Mouse (Mus musculus) stomach, postnatal 0 days (tissue): ENCODE results near the gene Smoc1. TPM values are rescaled to one million over a fixed set of nuclear protein-coding genes. Genes with fewer than 3 reads are reported as not detected.

ENCODE experiments used
- ATAC-seq: fragments of 200-750 bp; cut with Nextera tagmentation; 2 replicates; pipeline ENCODE4 v1.8.0; 2017; ENCODE audit not compliant: low FRiP score, low TSS enrichment
- DNase-seq: peaks from one replicate; pipeline ENCODE4 v3.0.0-alpha.2; 2016; ENCODE audit warnings: low spot score
- H3K27ac ChIP-seq: fragments of 300-500 bp; sonication (generic); replicated peaks from 2 replicates; pipeline ENCODE4 v1.5.1; 2014; ENCODE audit warnings: mild to moderate bottlenecking, control low read depth
- H3K27me3 ChIP-seq: fragments of 300-500 bp; sonication (generic); 2 replicates; pipeline ENCODE4 v1.6.1; 2014; ENCODE audit warnings: low read length; ENCODE audit not compliant: control insufficient read depth, insufficient read depth
- H3K36me3 ChIP-seq: fragments of 300-500 bp; sonication (generic); 2 replicates; pipeline ENCODE4 v1.6.1; 2014; ENCODE audit warnings: low read length, mixed read lengths; ENCODE audit not compliant: control insufficient read depth, insufficient read depth
- H3K4me1 ChIP-seq: fragments of 300-500 bp; sonication (generic); replicated peaks from 2 replicates; pipeline ENCODE4 v1.6.1; 2014; ENCODE audit warnings: antibody characterized with exemption; ENCODE audit not compliant: control insufficient read depth, insufficient read depth
- H3K4me2 ChIP-seq: fragments of 300-500 bp; sonication (generic); replicated peaks from 2 replicates; pipeline ENCODE4 v1.6.1; 2014; ENCODE audit warnings: low read depth, mild to moderate bottlenecking, control low read depth, moderate library complexity
- H3K4me3 ChIP-seq: fragments of 300-500 bp; sonication (generic); 2 replicates; pipeline ENCODE4 v1.5.1; 2014; ENCODE audit warnings: low read depth, low read length, control low read depth
- H3K9ac ChIP-seq: fragments of 300-500 bp; sonication (generic); 2 replicates; pipeline ENCODE4 v1.6.1; 2014; ENCODE audit warnings: mild to moderate bottlenecking, low read length, control low read depth, mixed read lengths
- H3K9me3 ChIP-seq: fragments of 300-500 bp; sonication (generic); 2 replicates; pipeline ENCODE4 v1.6.1; 2016; ENCODE audit warnings: low read length; ENCODE audit not compliant: control insufficient read depth
- CTCF ChIP-seq: IDR thresholded peaks from 2 replicates; pipeline ENCODE4 v1.5.1; 2016; ENCODE audit warnings: antibody characterized with exemption, low read depth, mild to moderate bottlenecking, moderate library complexity
- EP300 ChIP-seq: optimal IDR thresholded peaks from 2 replicates; pipeline ENCODE3; 2016; ENCODE audit warnings: antibody characterized with exemption
- WGBS: fragments of 180-500 bp; shearing (Covaris S2); extraction: QIAGEN DNeasy Blood & Tissue Kit; methylation state at CpG from one replicate; pipeline ENCODE4 v1.1.7; 2014; 5-methylcytosine and 5-hydroxymethylcytosine counted together
- polyA plus RNA-seq: library from polyadenylated mRNA; unstranded; fragments of >200 nt; fragmentation: Nextera tagmentation; extraction: Ambion mirVana; gene quantifications from 2 replicates; pipeline ENCODE4 v1.2.1, GENCODE M21; 2015

Gene Smoc1
- polyA plus RNA-seq, 1 experiment from 2014 or later = 0.65 TPM

GRCm38 (mm10) chr12:80991806-80992205 is 34.8 kb upstream of the Smoc1 start:
- Histone ChIP-seq H3K36me3 (no peaks in the 10 kb centered on the region), H3K27ac (no peak overlapping the region), H3K27me3 (no peaks in the 10 kb centered on the region), H3K9me3 (no peaks in the 10 kb centered on the region), H3K4me3 (no peak overlapping the region), H3K9ac (no peak overlapping the region), H3K4me2 (no peak overlapping the region), H3K4me1 (no peaks in the 10 kb centered on the region)
- WGBS = 76% methylated on average over 10 of the region's 10 CpGs
- TF ChIP-seq CTCF (no peak), EP300 (no peak)
- DNase-seq (no peak), ATAC-seq (no peak)

- DNase-seq = no peak
- Histone ChIP-seq H3K4me2 (no peak overlapping the region), H3K4me1 (no peaks in the 10 kb centered on the region), H3K27ac (no peak overlapping the region), H3K27me3 (no peaks in the 10 kb centered on the region), H3K9ac (no peak overlapping the region), H3K4me3 (no peak overlapping the region), H3K9me3 (no peaks in the 10 kb centered on the region), H3K36me3 (no peaks in the 10 kb centered on the region)
- WGBS = 79% methylated on average over 8 of the region's 8 CpGs
- TF ChIP-seq CTCF (peak; percentile 46), EP300 (no peak)
- no peak for ATAC-seq
These were observed 34.0 kb upstream of the Smoc1 start for GRCm38 (mm10) chr12:80992540-80993122.

- Histone ChIP-seq H3K4me1 (no peaks in the 10 kb centered on the region), H3K9ac (no peak overlapping the region), H3K27me3 (no peaks in the 10 kb centered on the region), H3K4me3 (no peak overlapping the region), H3K27ac (no peak overlapping the region), H3K4me2 (no peak overlapping the region), H3K36me3 (no peaks in the 10 kb centered on the region), H3K9me3 (no peaks in the 10 kb centered on the region)
- ATAC-seq = no peak
- 68% methylated on average over 1 of the region's 1 CpGs for WGBS
- TF ChIP-seq EP300 = no peak
- DNase-seq = no peak
These were observed 32.8 kb upstream of the Smoc1 start for GRCm38 (mm10) chr12:80993773-80994172.

GRCm38 (mm10) chr12:80995326-80995725 is 31.3 kb upstream of the Smoc1 start:
- no peak overlapping the region for H3K4me2 ChIP-seq
- H3K4me1 ChIP-seq = no peaks in the 10 kb centered on the region
- H3K9ac ChIP-seq = no peak overlapping the region
- no peaks in the 10 kb centered on the region for H3K27me3 ChIP-seq
- no peak for DNase-seq
- no peak for TF ChIP-seq EP300
- TF ChIP-seq CTCF = no peak
- no peaks in the 10 kb centered on the region for H3K36me3 ChIP-seq
- H3K27ac ChIP-seq = no peak overlapping the region
- H3K4me3 ChIP-seq = no peak overlapping the region
- WGBS = 86% methylated on average over 4 of the region's 4 CpGs
- ATAC-seq = no peak
- no peaks in the 10 kb centered on the region for H3K9me3 ChIP-seq

- H3K4me3 ChIP-seq = no peak overlapping the region
- TF ChIP-seq EP300 = no peak
- no peak for TF ChIP-seq CTCF
- H3K27me3 ChIP-seq = no peaks in the 10 kb centered on the region
These were observed 29.0 kb upstream of the Smoc1 start for GRCm38 (mm10) chr12:80997652-80998051.

GRCm38 (mm10) chr12:80998528-80999221 is 27.9 kb upstream of the Smoc1 start:
- H3K4me1 ChIP-seq = no peaks in the 10 kb centered on the region
- DNase-seq = no peak
- H3K4me2 ChIP-seq = peak overlapping the region; percentile 35
- no peak overlapping the region for H3K4me3 ChIP-seq
- ATAC-seq = no peak
- no peak overlapping the region for H3K9ac ChIP-seq
- no peaks in the 10 kb centered on the region for H3K36me3 ChIP-seq
- H3K9me3 ChIP-seq = no peaks in the 10 kb centered on the region
- H3K27ac ChIP-seq = no peak overlapping the region
- WGBS = 12% methylated on average over 33 of the region's 33 CpGs
- TF ChIP-seq CTCF (no peak), EP300 (no peak)
- no peaks in the 10 kb centered on the region for H3K27me3 ChIP-seq

More at GRCm38 (mm10) chr12:80997652-80998051, 29.0 kb upstream of the Smoc1 start:
- Histone ChIP-seq H3K27ac (no peak overlapping the region), H3K9me3 (no peaks in the 10 kb centered on the region), H3K9ac (no peak overlapping the region), H3K36me3 (no peaks in the 10 kb centered on the region), H3K4me1 (no peaks in the 10 kb centered on the region), H3K4me2 (no peak overlapping the region)
- ATAC-seq (no peak), DNase-seq (no peak)
- WGBS = 77% methylated on average over 4 of the region's 4 CpGs
